Mouse (Mus musculus) ovary, postnatal 36 days (tissue): Measurements from ENCODE around the gene Faim2.

ENCODE experiments used
- DNase-seq: peaks from one replicate; pipeline ENCODE4 v3.0.0; 2022; ENCODE audit warnings: low spot score, mixed read lengths

Faim2 gene

DNA sequence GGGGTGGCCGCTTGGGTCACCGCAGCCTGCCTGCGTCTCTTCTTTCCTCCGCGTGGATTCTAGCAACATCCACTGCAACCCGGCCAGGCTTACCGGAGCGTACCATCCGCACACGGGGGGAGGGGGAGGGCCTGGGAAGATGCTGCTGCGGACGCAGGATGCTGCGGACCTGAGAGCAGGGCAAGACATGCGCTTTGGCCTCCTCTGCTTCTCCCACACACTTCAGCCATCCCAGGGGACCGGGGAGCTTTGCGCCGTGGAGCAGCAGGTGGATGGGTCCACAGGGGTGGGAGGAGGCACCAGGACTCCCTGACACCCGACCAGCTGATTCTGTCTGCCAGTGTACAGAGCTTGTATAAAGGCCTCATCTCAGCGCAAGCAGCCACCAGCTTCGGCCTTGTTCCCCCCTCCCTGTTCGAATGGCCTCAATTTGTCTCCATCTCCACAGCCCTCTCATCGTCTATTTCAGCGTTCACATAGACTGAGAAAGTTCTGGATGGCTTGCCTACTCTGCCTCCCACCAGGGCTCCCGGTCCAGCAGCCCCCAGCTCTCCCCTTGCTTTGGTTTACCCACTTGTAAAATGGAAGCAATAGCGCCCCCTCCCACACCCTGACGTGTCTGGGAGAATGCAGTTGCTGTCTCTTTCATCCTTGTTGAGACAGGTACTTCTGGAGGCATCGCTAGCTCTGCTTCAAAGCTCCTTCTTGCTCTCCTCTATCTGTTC lies at the start of gene Faim2:
Faim2 (minus strand) TSS at position 537 of the 725 bp plus-strand sequence.
- DNase-seq: no peak

GRCm38 (mm10) chr15:99569123-99569522 lies 41.2 kb upstream of the Faim2 start:
- DNase-seq: no peak

GRCm38 (mm10) chr15:99568682-99569081 lies 40.7 kb upstream of the Faim2 start:
- DNase-seq: no peak

DNA sequence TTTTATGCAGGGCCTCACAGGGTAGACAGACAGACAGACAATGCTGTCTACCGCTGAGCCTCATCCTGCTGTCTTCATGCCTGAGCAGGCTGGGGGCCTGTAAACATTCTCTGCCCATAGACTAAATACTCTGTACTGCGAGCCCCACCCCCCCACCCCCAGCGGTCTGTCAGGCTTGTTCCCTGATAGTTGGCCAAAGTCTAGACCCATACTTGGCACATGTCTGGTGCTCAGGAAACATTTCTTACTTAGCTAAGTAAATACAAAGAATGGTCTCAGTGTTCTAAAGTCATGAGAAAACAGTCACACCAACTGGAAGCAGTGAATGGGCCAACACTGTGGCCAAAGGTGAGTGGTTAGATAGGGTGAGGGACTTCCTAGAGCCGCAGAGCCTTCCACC lies 39.4 kb upstream of the Faim2 start:
- no peak for DNase-seq

- DNase-seq: no peak
Measured at GRCm38 (mm10) chr15:99560246-99560645, 32.3 kb upstream of the Faim2 start.

- no peak for DNase-seq
Measured at GRCm38 (mm10) chr15:99558947-99559346, 31.0 kb upstream of the Faim2 start.

GRCm38 (mm10) chr15:99553767-99554166 lies 25.8 kb upstream of the Faim2 start:
- no peak for DNase-seq

- no peak for DNase-seq
Measured at GRCm38 (mm10) chr15:99549901-99550300, 21.9 kb upstream of the Faim2 start.

DNA sequence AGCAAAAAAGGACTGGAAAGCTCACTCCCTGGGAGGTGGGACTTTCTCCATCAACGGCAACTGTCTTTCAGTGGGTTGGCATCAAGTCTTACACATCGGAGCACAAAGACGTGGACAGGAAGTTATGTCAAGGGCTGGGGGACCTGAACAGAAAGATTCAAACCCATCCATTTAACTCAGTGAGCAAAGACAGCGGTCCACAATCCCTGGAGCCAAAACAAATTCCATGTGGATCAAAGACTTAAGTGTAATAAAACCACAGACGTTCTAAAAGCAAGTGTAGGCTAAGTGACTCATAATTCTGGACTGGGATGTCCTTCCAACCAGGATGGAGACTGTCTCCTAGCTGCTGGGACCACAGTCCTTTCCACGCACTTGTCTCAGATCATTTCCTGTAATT lies 19.8 kb upstream of the Faim2 start:
- no peak for DNase-seq

GRCm38 (mm10) chr15:99546596-99546995 lies 18.6 kb upstream of the Faim2 start:
- no peak for DNase-seq

DNA sequence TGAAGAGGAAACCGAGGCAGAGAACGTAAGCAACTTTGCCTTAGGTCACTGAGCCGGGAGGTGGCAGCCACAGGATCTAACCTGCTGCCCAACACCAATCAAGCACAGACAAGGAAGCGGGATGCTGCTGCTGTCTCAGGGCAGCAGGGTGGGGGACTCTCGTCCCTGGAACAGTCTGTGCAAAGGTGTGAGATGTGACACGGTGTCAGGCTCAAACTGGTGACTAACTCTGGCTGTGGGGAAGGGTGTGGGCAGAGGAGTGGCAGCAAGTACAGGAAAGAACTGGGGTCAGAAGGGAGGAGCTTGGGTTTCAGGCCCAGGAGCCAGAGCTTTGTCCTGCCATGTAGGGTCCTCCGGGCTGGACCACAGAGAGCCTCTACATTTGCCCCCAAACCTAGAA lies 16.1 kb upstream of the Faim2 start:
- no peak for DNase-seq

GRCm38 (mm10) chr15:99539891-99540290 lies 11.9 kb upstream of the Faim2 start:
- no peak for DNase-seq

DNA sequence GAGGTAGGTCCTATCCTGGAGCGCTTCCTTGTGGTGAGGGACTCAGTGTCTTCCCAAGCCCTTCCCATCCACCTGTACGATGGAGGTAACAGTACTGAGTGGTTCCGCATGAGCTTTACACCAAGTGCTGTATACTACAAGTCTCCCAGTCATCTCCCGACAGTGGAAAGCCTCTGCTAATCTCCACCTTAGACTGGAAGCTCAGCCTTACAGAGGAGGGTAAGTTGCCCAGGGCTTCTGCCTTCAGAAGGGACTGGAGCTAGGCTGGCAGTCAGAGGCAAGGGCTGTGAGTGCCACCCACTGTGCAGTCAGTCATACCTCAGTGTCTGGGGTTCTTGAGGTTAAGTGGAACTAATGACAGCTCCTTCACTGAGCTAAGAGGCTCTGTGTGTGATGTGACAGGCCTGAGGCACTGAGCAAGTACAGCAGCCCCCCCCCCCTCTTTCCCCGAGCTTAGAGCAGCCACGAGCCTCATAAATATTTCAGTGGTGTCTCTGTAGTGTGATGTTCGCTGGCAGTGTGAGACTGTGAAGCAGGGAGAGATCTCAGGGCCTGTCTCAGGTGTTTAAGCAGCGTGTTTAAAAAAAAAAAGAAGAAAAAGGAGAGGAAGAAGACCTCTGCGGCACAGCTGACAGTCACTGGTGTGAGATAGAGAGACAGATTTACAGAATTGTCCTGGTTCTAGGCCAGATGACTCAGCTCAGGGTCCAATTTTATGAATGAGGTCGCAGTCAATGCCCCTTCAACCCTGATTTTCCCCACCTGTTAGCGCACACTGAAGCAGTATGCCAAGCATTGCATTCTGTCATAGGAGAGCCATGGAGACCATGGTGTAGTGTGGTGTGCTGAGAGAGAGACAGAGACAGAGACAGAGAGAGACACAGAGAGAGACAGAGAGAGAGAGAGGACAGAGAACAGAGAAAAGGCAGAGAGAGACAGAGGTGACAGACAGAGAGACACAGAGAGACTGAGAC lies 9.2 kb upstream of the Faim2 start:
- DNase-seq: no peak

DNA sequence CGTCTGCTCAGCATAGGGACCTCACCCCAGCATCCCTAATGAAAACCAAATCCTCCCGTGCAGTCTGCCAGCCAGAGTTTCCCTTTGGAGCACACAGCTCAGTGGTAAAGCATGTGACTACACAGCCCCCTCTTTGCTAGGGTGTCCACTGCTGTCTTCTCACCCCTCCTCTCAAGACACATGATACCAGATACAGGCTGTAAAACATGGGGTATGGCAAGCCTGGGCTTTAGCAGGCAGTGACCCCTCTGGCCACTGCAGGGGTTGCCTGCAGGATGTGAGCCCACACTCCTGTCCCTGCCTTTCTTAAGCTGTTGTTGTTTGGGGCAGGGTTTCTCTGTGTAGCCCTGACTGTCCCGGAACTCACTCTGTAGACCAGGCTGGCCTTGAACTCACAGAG lies 4.1 kb upstream of the Faim2 start:
- DNase-seq: no peak

GRCm38 (mm10) chr15:99531146-99531545 lies 3.2 kb upstream of the Faim2 start:
- DNase-seq: no peak

DNA sequence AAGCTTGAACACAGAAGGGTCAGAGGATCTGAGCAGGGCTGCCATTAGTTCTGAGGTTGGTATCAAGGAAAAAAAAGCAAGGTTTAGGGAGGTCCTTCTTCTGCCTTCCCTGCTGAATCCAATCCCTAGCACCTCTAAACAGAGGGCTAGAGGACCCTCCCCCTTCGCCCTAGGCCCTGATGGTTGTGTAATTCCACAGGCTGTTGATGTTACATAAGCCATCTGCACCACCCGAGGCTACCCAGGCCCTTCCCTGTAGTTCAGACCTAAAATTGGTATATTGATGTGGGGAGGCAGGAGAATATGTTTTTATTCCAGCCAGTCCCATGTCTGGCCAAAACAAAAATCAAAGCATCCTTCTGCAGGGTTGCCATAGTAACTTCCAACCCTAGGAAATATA lies 1.3 kb downstream of the Faim2 start:
- DNase-seq: no peak

DNA sequence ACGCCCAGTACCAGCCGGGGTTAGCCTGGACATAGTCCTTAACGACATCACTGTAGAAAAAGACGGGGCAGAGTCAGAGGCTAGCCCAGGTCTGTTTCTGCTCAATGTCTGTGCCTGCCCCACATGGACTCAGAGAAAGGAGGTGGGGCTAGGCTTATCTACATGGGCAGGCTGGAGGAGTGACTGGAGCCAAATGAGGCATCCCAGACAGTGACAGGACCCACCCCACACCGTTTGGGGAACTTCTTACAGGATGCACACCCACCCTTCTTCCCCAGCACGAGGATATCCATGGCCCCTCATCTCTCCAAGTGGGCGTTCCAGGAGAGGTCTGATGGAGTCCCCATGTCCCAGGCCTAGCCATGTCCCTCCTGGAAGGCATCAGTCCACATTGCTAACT lies 7.7 kb downstream of the Faim2 start:
- no peak for DNase-seq

- no peak for DNase-seq
Measured at GRCm38 (mm10) chr15:99519626-99520025, 8.3 kb downstream of the Faim2 start.

DNA sequence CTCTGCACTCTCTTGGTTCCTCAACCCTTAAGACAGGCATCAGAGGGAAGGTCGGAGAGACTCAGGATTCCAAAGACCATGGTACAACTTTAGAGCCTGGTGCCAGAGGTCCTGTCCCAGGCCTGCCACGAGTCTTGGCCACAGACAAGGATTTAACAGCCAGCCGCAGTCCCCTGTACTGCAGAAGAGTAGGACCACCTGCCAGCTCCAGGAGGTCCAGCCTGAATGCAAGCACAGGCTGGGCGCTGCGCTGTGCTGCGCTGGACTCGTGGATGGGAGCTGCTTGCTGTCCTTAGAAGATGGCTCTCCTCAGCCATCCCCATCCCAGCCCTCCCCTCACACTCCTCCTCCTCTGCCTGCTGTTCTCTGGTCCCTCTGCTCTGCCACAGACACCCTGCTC lies 10.2 kb downstream of the Faim2 start:
- DNase-seq: no peak

DNA sequence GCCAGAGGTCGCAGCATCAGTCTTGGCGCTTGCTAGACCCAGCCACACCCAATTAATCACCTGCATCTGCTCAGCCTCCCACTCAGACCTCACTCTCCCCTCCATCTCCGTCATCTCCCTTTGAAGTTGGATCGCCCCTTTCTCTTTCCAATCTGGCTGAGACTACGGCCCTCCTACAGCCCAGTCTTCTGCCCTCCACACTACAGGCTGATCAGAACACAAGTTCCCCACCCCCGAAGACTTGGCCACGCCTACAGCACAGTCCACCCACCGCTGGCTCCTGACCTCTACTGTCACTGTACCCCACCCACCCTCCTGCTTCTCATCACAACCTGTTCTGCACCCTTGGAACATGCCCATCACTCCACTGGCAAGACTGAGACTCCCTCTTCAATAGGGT lies 11.2 kb downstream of the Faim2 start:
- DNase-seq: no peak

- DNase-seq: peak; percentile 38
Measured at GRCm38 (mm10) chr15:99511797-99512525, 16.0 kb downstream of the Faim2 start.

DNA sequence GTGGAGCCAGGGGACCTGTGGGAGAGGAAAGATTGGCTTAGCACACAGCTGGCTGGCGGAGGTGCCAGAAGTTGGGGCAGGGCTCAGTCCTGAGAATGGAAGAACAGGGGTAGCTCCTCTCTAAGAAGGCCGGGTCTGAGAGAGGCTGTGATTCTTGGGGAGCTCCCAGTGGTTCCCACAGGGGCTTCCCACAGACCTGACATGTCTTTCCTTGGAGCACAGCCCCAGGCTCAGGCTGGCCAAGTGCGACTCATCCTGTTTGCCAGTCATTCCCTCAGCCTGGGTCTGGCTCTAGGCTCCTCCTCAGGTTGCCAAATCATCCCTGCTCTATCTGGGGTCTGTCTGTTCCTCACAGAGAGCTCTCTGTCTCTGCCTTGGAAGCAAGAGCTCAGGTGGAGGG lies 17.3 kb downstream of the Faim2 start:
- DNase-seq: peak; percentile 13

DNA sequence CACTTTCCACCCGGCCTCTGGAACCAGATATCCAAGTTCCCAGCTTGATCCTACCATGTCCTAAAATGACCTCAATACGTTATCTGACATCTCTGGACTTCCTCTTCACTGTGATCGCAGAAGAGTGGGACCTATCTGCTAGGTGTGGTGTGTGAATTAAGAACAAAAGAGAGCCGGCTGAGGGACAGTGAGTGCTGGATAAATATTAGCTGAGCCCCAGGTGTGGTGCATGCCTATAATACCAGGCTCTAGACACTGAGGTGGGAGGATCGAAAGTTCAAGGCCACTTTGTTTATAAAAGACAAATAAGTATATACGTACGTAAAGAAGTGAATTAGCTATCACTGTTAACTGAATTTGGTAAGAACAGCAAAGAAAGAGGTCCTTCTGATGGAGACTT lies 18.1 kb downstream of the Faim2 start:
- DNase-seq: no peak
